Mouse (Mus musculus) E14TG2a.4 (cell line): ENCODE measurements around the gene Gm11096.

ENCODE experiments used
- CTCF ChIP-seq: conservative IDR thresholded peaks from 2 replicates; pipeline ENCODE4 v1.5.1; 2014; ENCODE audit warnings: low read length
- POU5F1 ChIP-seq: IDR thresholded peaks from 2 replicates; pipeline ENCODE4 v1.6.1; 2014; ENCODE audit warnings: low read length, borderline replicate concordance

GRCm38 (mm10) chr17:81441463-81441862 lies at the start of gene Gm11096:
- TF ChIP-seq CTCF (no peak), POU5F1 (no peak)
